Mouse (Mus musculus): ENCODE measurements around the gene Gm49355.
A peak's percentile ranks its signal among the peaks of the same experiment; 100 is the strongest.

- peak; percentile 91 for TF ChIP-seq POLR2A (IDR thresholded peaks at IDR 0.05; ENCODE audit: insufficient read length, low read depth)
- no peak for TF ChIP-seq MYOD1 (IDR thresholded peaks at IDR 0.05; ENCODE audit: control insufficient read depth in 1 of 3, insufficient read length in 2 of 3, low read depth in 2 of 3)
These were observed 551 bp downstream of the Gm49355 start, which contains the start of gene 3830406C13Rik for GRCm38 (mm10) chr14:12284141-12284912.
